In genomic region chr5:137684294-137685123, GRCm38 (mm10) we compare ENCODE assay signal across 7 mouse cellular contexts. TPM values are rescaled to one million over a fixed set of nuclear protein-coding genes. Genes with fewer than 3 reads are reported as not detected.
A peak's percentile ranks its signal among the peaks of the same experiment; 100 is the strongest.
DNase-seq lines count a peak whose midpoint lies in the region; ATAC-seq lines count a peak whose summit lies in the region.

Gene Agfg2 (minus strand): TSS chr5:137684726.

- no peaks in the 10 kb centered on the region for H3K36me3 ChIP-seq in embryonic facial prominence, embryonic 12.5 days
- H3K36me3 ChIP-seq in limb, embryonic 11.5 days (ENCODE audit: control insufficient read depth, insufficient read depth, low read length), result no peaks in the 10 kb centered on the region
- no peaks in the 10 kb centered on the region for H3K36me3 ChIP-seq in midbrain, embryonic 14.5 days (ENCODE audit: control insufficient read depth, insufficient read depth, low read length)

- peak within 1 kb of the TSS; percentile 73 for H3K9ac ChIP-seq in embryonic facial prominence, embryonic 12.5 days
- H3K9ac ChIP-seq in limb, embryonic 11.5 days (ENCODE audit: low read length), result peak within 1 kb of the TSS; percentile 61
- peak within 1 kb of the TSS; percentile 62 for H3K9ac ChIP-seq in midbrain, embryonic 14.5 days (replicated peaks; ENCODE audit: low read length)

- ATAC-seq in embryonic facial prominence, embryonic 12.5 days (ENCODE audit: insufficient number of reproducible peaks, insufficient read depth, low FRiP score, low TSS enrichment), result peak; percentile 97
- peak; percentile 99 for ATAC-seq in limb, embryonic 11.5 days (ENCODE audit: insufficient number of reproducible peaks, low FRiP score, low TSS enrichment, low read depth)
- ATAC-seq in midbrain, embryonic 14.5 days (ENCODE audit: low FRiP score, low TSS enrichment), result peak; percentile 98

- no peaks in the 10 kb centered on the region for H3K27me3 ChIP-seq in embryonic facial prominence, embryonic 12.5 days
- no peaks in the 10 kb centered on the region for H3K27me3 ChIP-seq in limb, embryonic 11.5 days (ENCODE audit: control insufficient read depth, insufficient read depth, low read length)
- no peaks in the 10 kb centered on the region for H3K27me3 ChIP-seq in midbrain, embryonic 14.5 days (ENCODE audit: control insufficient read depth, insufficient read depth, low read length)

- H3K4me1 ChIP-seq in embryonic facial prominence, embryonic 12.5 days, result peaks cover 20% of the 10 kb centered on the region
- H3K4me1 ChIP-seq in limb, embryonic 11.5 days (ENCODE audit: control insufficient read depth, insufficient read depth, low read length), result 0 out of 2 replicates have a peak, but pooled peaks cover 6% of the 10 kb centered on the region
- H3K4me1 ChIP-seq in midbrain, embryonic 14.5 days (ENCODE audit: control insufficient read depth, insufficient read depth, low read length), result peaks cover 17% of the 10 kb centered on the region

- peak within 1 kb of the TSS; percentile 98 for H3K4me2 ChIP-seq in embryonic facial prominence, embryonic 12.5 days (replicated peaks)
- H3K4me2 ChIP-seq in limb, embryonic 11.5 days (ENCODE audit: low read depth, severe bottlenecking), result peak within 1 kb of the TSS; percentile 63
- H3K4me2 ChIP-seq in midbrain, embryonic 14.5 days (ENCODE audit: low read length), result peak within 1 kb of the TSS; percentile 83

- no peaks in the 10 kb centered on the region for H3K9me3 ChIP-seq in embryonic facial prominence, embryonic 12.5 days
- no peaks in the 10 kb centered on the region for H3K9me3 ChIP-seq in limb, embryonic 11.5 days (ENCODE audit: control insufficient read depth, low read length)
- no peaks in the 10 kb centered on the region for H3K9me3 ChIP-seq in midbrain, embryonic 14.5 days (ENCODE audit: control insufficient read depth, low read length)

- under 1% methylated on average over 62 of the region's 62 CpGs for WGBS in embryonic facial prominence, embryonic 12.5 days
- WGBS in limb, embryonic 11.5 days, result under 1% methylated on average over 56 of the region's 62 CpGs
- WGBS in midbrain, embryonic 14.5 days, result under 1% methylated on average over 62 of the region's 62 CpGs

- peak within 1 kb of the TSS; percentile 75 for H3K27ac ChIP-seq in embryonic facial prominence, embryonic 12.5 days
- no peak within 1 kb of the TSS for H3K27ac ChIP-seq in limb, embryonic 11.5 days (replicated peaks; ENCODE audit: low read depth, low read length)
- H3K27ac ChIP-seq in midbrain, embryonic 14.5 days (replicated peaks; ENCODE audit: low read depth, low read length), result peak within 1 kb of the TSS; percentile 74

- DNase-seq in adrenal gland, postnatal 25 days, result peak; percentile 96
- peak; percentile 100 for DNase-seq in heart, adult 11 months
- DNase-seq in kidney, adult 18-20 months, result peak; percentile 97
- DNase-seq in limb, embryonic 11.5 days (ENCODE audit: low spot score), result peak; percentile 98
- DNase-seq in midbrain, embryonic 14.5 days, result peak; percentile 99
- peak; percentile 95 to 98 for DNase-seq in spleen, adult 18-20 months

- H3K4me3 ChIP-seq in embryonic facial prominence, embryonic 12.5 days, result peak within 1 kb of the TSS; percentile 76
- H3K4me3 ChIP-seq in limb, embryonic 11.5 days (ENCODE audit: low read depth, low read length), result peak within 1 kb of the TSS; percentile 64
- peak within 1 kb of the TSS; percentile 72 for H3K4me3 ChIP-seq in midbrain, embryonic 14.5 days (replicated peaks; ENCODE audit: low read depth, low read length)

RNA-seq across cellular contexts. Expression of gene Agfg2, which starts in this region (rescaled TPM):
- total RNA-seq in adrenal gland, postnatal 25 days (2021), result 32.1 and 43.7 TPM in 2 replicates
- 21.7 and 22.2 TPM in 2 replicates for polyA plus RNA-seq in embryonic facial prominence, embryonic 12.5 days (2016; fragmentation: Nextera tagmentation; extraction: Ambion mirVana)
- polyA plus RNA-seq in limb, embryonic 11.5 days (2014; fragmentation: Nextera tagmentation; extraction: Ambion mirVana), result 14.1 and 15.4 TPM in 2 replicates
- polyA plus RNA-seq in midbrain, embryonic 14.5 days (2014; fragmentation: Nextera tagmentation; extraction: Ambion mirVana), result 10.3 and 12.8 TPM in 2 replicates
